Mouse (Mus musculus) liver, adult 2 months (tissue): ENCODE data around the gene Selenoh. TPM values are rescaled to one million over a fixed set of nuclear protein-coding genes. Genes with fewer than 3 reads are reported as not detected.

Experiments
- DNase-seq: peaks from one replicate; pipeline ENCODE4 v3.0.0-alpha.2; 2011; ENCODE audit warnings: low read depth, low spot score; ENCODE audit errors: extremely low read depth
- H3K27ac ChIP-seq: fragments of 200-500 bp; replicated peaks from 2 replicates; pipeline ENCODE4 v1.5.1; 2012; ENCODE audit warnings: low read depth, mild to moderate bottlenecking, control low read depth, inconsistent platforms, low read length; ENCODE audit not compliant: insufficient read depth
- H3K27me3 ChIP-seq: fragments of 200-500 bp; 2 replicates; pipeline ENCODE4 v1.6.1; 2012; ENCODE audit warnings: mild to moderate bottlenecking, moderate library complexity, low read length, inconsistent platforms; ENCODE audit not compliant: control insufficient read depth, insufficient read depth
- H3K36me3 ChIP-seq: fragments of 200-500 bp; 2 replicates; pipeline ENCODE4 v1.6.1; 2012; ENCODE audit warnings: low read length, inconsistent platforms; ENCODE audit not compliant: control insufficient read depth, insufficient read depth
- H3K4me1 ChIP-seq: fragments of 200-500 bp; 2 replicates; pipeline ENCODE4 v1.6.1; 2011; ENCODE audit warnings: low read length; ENCODE audit not compliant: control insufficient read depth, insufficient read depth
- H3K4me3 ChIP-seq: fragments of 200-500 bp; 2 replicates; pipeline ENCODE4 v1.5.1; 2011; ENCODE audit warnings: low read depth, mild to moderate bottlenecking, control low read depth, low read length, moderate library complexity; ENCODE audit not compliant: insufficient read depth
- H3K79me2 ChIP-seq: fragments of 200-500 bp; 2 replicates; pipeline ENCODE4 v1.6.1; 2012; ENCODE audit warnings: inconsistent platforms, mild to moderate bottlenecking, low read length, moderate library complexity; ENCODE audit not compliant: control insufficient read depth, insufficient read depth
- H3K9ac ChIP-seq: fragments of 200-500 bp; 2 replicates; pipeline ENCODE4 v1.6.1; 2012; ENCODE audit warnings: low read depth, mild to moderate bottlenecking, control low read depth, inconsistent platforms, low read length
- CTCF ChIP-seq: fragments of 200-500 bp; IDR thresholded peaks from 2 replicates; pipeline ENCODE4 v1.5.1; 2011; ENCODE audit warnings: low read depth, low read length, control low read depth
- POLR2A ChIP-seq: fragments of 200-500 bp; IDR thresholded peaks from 2 replicates; pipeline ENCODE4 v1.6.1; 2011; ENCODE audit warnings: low read length, control low read depth; ENCODE audit not compliant: insufficient read depth; ENCODE audit errors: extremely low read depth
- WGBS: fragments of 180-500 bp; shearing (Covaris S2); methylation state at CpG from one replicate; pipeline ENCODE4 v1.1.7; 2018; 5-methylcytosine and 5-hydroxymethylcytosine counted together
- polyA plus RNA-seq: library from polyadenylated mRNA; depleted of rRNA; stranded (reverse); fragments of >200 nt; gene quantifications from 2 replicates; pipeline ENCODE4 v1.2.3, GENCODE M21; 2012
- total RNA-seq: library from RNA; depleted of rRNA; stranded (reverse); fragments of >200 nt; gene quantifications from 2 replicates; pipeline ENCODE4 v1.2.3, GENCODE M21; 2014

Gene Selenoh
- total and polyA plus RNA-seq, 2 experiments: 19.6 to 27.3 TPM

DNA sequence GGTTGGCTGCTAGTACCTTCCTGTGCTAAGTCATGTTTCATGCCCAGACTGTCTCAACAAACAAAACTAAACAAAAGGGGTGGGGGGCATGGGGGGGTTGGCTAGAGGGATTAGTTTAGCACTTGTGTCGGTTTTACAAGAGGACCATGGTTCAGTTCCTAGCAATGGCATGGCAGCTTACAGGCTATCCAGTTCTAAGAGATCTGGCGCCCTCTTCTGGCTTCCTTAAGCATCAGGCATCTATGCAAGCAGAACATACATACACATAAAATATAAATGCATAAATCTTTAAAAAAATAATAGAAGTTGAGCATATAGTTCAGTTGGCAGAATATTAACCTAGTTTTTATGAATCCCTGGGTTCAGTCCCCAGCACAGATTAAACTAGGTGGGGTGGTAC is 7.7 kb downstream of the Selenoh start:
- Histone ChIP-seq H3K27me3 (no peaks in the 10 kb centered on the region), H3K9ac (no peak overlapping the region), H3K79me2 (peaks cover 3% of the 10 kb centered on the region; the same call in 1 of the 2 replicates), H3K27ac (no peak overlapping the region), H3K4me1 (peaks cover 5% of the 10 kb centered on the region; the same call in 1 of the 2 replicates), H3K36me3 (no peaks in the 10 kb centered on the region), H3K4me3 (no peak overlapping the region)
- DNase-seq: peak; percentile 67
- 38% methylated on average over 2 of the region's 2 CpGs for WGBS
- no peak for TF ChIP-seq POLR2A
- TF ChIP-seq CTCF: peak; percentile 47

DNA sequence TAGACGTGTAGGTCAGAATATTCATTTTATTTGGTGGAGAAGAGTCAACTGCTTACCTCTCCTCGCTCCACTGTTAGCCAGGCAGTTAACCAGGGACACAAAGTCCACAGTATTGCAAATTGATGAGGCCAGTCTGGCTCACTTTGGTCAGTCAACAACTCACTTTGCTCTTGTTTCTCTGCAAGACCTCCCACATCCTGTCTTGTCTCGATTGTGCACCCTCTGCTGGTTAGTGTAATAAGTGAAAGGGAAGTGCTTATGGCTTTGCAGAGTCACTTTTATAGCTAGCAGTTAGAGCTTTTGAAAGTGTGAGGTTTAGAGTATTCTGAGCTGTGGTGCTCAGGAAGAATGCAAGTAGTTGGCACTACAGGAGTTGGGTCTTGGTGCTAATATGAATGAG is 10.3 kb downstream of the Selenoh start:
- Histone ChIP-seq H3K36me3 (no peaks in the 10 kb centered on the region), H3K79me2 (peaks cover 3% of the 10 kb centered on the region; the same call in 1 of the 2 replicates), H3K4me3 (peak overlapping the region; percentile 41), H3K27me3 (no peaks in the 10 kb centered on the region), H3K27ac (peak overlapping the region; percentile 88), H3K4me1 (peaks cover 3% of the 10 kb centered on the region; the same call in 1 of the 2 replicates), H3K9ac (peak overlapping the region; percentile 79)
- WGBS: 14% methylated on average over 3 of the region's 3 CpGs
- peak; percentile 98 for DNase-seq
- 0 out of 2 replicates have a peak, but pooled peaks have one; percentile 6 for TF ChIP-seq POLR2A
- TF ChIP-seq CTCF: peak; percentile 51

DNA sequence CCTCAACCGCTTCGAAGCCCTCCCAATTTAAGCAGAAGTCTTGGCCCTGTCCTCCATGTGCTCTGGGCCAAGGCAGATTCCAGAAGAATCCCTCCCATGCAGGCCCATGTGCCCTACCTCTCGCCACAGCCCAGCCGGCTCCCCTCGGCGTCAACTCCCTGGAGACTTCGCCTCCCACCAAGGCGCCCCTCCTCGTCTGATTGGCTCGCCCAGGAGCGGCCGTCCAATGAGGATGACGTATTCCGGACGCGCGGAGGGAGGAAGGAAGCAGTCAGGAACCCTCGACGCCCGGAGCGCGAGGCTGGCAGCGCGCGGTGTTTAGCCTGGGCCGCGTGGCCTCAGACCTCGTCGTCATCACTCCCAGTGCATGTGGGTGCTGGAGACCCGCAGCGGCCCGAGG is 11.8 kb downstream of the Selenoh start, which contains the start of gene Btbd18:
Btbd18 (plus strand) TSS at position 274 of the 400 bp plus-strand sequence.
- TF ChIP-seq POLR2A (no peak), CTCF (no peak)
- Histone ChIP-seq H3K27ac (peak within 1 kb of the TSS; percentile 88), H3K4me3 (peak within 1 kb of the TSS; percentile 41; the same call in 1 of the 2 replicates), H3K27me3 (no peaks in the 10 kb centered on the region), H3K4me1 (peaks cover 3% of the 10 kb centered on the region; the same call in 1 of the 2 replicates), H3K9ac (no peak within 1 kb of the TSS), H3K36me3 (no peaks in the 10 kb centered on the region), H3K79me2 (peaks cover 3% of the 10 kb centered on the region; the same call in 1 of the 2 replicates)
- no peak for DNase-seq
- whole genome bisulfite sequencing: 96% methylated on average over 32 of the region's 32 CpGs

DNA sequence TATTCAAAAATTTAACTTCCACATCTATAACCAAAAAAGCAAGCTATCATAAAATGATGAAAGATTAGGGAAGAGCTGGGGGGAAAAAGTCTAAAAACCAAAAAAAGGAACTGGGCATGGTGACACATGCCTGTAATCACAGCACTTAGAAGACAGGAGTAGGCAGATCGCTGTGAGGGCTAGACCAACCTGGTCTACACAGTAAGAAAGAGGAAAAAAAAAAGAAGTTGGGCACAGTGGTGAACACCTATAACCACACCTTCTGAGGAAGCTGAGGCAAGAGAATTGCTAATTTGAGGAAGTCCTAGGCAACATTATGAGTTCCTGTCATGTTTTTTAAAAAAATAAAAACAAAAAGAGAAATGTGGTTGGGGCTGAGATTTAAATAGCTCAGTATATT is 14.7 kb downstream of the Selenoh start:
- Histone ChIP-seq H3K9ac (no peak overlapping the region), H3K36me3 (no peaks in the 10 kb centered on the region), H3K27me3 (no peaks in the 10 kb centered on the region), H3K4me3 (no peak overlapping the region), H3K4me1 (peaks cover 3% of the 10 kb centered on the region; the same call in 1 of the 2 replicates), H3K27ac (no peak overlapping the region), H3K79me2 (peaks cover 3% of the 10 kb centered on the region; the same call in 1 of the 2 replicates)
- WGBS: 77% methylated on average over 1 of the region's 1 CpGs
- DNase-seq: no peak
- TF ChIP-seq POLR2A: no peak
- TF ChIP-seq CTCF: no peak

DNA sequence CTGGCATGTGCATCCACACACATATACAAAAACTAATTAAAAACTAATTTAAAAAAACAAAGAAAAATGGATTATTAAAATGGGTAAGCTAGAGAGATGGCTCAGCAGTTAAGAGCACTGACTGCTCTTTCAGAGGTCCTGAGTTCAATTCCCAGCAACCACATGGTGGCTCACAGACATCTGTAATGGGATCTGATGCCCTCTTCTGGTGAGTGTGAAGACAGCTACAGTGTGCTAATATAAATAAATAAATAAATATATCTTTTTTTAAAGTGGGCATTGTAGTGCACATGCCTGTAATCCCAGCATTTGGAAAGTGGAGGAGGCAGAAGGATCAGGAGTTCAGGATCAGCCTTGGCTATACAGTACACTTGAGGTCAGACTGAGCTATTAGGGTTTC is 17.2 kb downstream of the Selenoh start:
- no peak overlapping the region for H3K4me3 ChIP-seq
- H3K27me3 ChIP-seq: no peaks in the 10 kb centered on the region
- H3K79me2 ChIP-seq: peaks cover 2% of the 10 kb centered on the region; the same call in 1 of the 2 replicates
- no peak for DNase-seq
- no peaks in the 10 kb centered on the region for H3K36me3 ChIP-seq
- peaks cover 1% of the 10 kb centered on the region for H3K4me1 ChIP-seq
- H3K9ac ChIP-seq: no peak overlapping the region
- no peak overlapping the region for H3K27ac ChIP-seq
- TF ChIP-seq POLR2A: no peak
- no peak for TF ChIP-seq CTCF

DNA sequence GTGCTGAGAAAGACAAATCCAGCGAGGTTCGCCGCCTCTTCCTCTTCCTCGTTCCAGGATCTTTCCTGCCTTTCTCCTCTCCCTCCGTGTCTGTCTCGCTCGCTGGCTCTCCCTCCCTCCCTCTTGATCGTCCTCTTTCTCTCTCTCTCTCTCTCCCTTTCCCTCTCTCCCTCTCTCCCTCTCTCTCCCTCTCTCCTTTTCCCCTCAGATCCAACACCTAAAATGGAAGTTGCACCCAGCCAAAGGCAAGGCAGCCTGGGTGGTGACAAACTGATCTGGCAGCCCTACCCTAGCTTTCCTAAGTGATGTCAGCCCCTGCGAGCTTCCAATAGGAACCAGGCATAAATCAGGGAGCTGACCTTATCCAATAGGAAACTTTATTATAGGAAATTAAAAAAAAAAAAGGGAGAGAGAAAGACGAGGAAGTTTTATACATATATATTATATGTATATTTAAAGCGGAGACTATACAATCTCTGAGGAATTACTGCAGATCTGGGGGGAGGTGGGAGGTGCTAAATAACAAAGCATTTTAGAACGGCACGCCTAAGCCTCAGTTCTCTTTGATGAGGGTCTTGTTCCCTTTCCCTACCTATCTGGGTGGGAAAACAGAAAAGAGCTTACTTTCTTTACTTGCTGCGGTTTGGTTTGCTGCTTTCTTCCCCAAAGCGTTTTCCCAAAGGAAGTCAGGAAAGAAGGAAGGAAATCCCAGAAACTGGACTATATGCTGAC is 19.9 kb downstream of the Selenoh start, which contains the start of gene Ctnnd1:
Ctnnd1 (minus strand) TSS at position 302 of the 732 bp plus-strand sequence.
- H3K9ac ChIP-seq: peak within 1 kb of the TSS; percentile 95
- peak; percentile 94 for DNase-seq
- H3K79me2 ChIP-seq: peaks cover 18% of the 10 kb centered on the region
- under 1% methylated on average over 15 of the region's 15 CpGs for WGBS
- peak within 1 kb of the TSS; percentile 92 for H3K27ac ChIP-seq
- no peaks in the 10 kb centered on the region for H3K36me3 ChIP-seq
- H3K4me1 ChIP-seq: peaks cover 14% of the 10 kb centered on the region
- peak within 1 kb of the TSS; percentile 67 for H3K4me3 ChIP-seq
- TF ChIP-seq CTCF: no peak
- TF ChIP-seq POLR2A: peak; percentile 74; the same call in 1 of the 2 replicates
- no peaks in the 10 kb centered on the region for H3K27me3 ChIP-seq
